Mouse (Mus musculus) lung, embryonic 14.5 days (tissue): ENCODE measurements at regions not wholly inside any gene's neighbourhood (a gene's known extent, or its start where the extent isn't known, plus 50 kb on each side); places are given as distances from the start of the nearest gene placed in this dataset.

ENCODE experiments used
- ATAC-seq: fragments of 200-750 bp; cut with Nextera tagmentation; 2 replicates; pipeline ENCODE4 v1.8.0; 2017; ENCODE audit warnings: mild to moderate bottlenecking, moderate TSS enrichment, moderate library complexity; ENCODE audit not compliant: insufficient read depth
- DNase-seq: peaks from one replicate; pipeline ENCODE4 v3.0.0-alpha.2; 2015
- H3K27ac ChIP-seq: fragments of 300-500 bp; sonication (generic); 2 replicates; pipeline ENCODE4 v1.5.1; 2014; ENCODE audit warnings: low read depth, mild to moderate bottlenecking, moderate library complexity
- H3K27me3 ChIP-seq: fragments of 300-500 bp; sonication (generic); 2 replicates; pipeline ENCODE4 v1.6.1; 2014; ENCODE audit warnings: low read length, control low read depth; ENCODE audit not compliant: insufficient read depth
- H3K36me3 ChIP-seq: fragments of 300-500 bp; sonication (generic); 2 replicates; pipeline ENCODE4 v1.6.1; 2014; ENCODE audit warnings: control low read depth; ENCODE audit not compliant: insufficient read depth
- H3K4me1 ChIP-seq: fragments of 300-500 bp; sonication (generic); 2 replicates; pipeline ENCODE4 v1.6.1; 2014; ENCODE audit warnings: antibody characterized with exemption, control low read depth; ENCODE audit not compliant: insufficient read depth
- H3K4me2 ChIP-seq: fragments of 300-500 bp; sonication (generic); 2 replicates; pipeline ENCODE4 v1.6.1; 2014; ENCODE audit warnings: mild to moderate bottlenecking
- H3K4me3 ChIP-seq: fragments of 300-500 bp; sonication (generic); 2 replicates; pipeline ENCODE4 v1.5.1; 2014; ENCODE audit warnings: low read depth, low read length
- H3K9ac ChIP-seq: fragments of 300-500 bp; sonication (generic); 2 replicates; pipeline ENCODE4 v1.6.1; 2014
- H3K9me3 ChIP-seq: fragments of 300-500 bp; sonication (generic); 2 replicates; pipeline ENCODE4 v1.6.1; 2016; ENCODE audit warnings: low read depth, low read length, control low read depth
- CTCF ChIP-seq: IDR thresholded peaks from 2 replicates; pipeline ENCODE4 v1.5.1; 2016; ENCODE audit warnings: antibody characterized with exemption, low read depth
- WGBS: fragments of 180-500 bp; shearing (Covaris S2); extraction: QIAGEN DNeasy Blood & Tissue Kit; methylation state at CpG from one replicate; pipeline ENCODE4 v1.1.7; 2014; 5-methylcytosine and 5-hydroxymethylcytosine counted together

GRCm38 (mm10) chr4:79224101-79224734, 1012.5 kb upstream of the Ptprd start:
- WGBS: 36% methylated on average over 1 of the region's 1 CpGs

More at GRCm38 (mm10) chr4:79224101-79224734, 1012.5 kb upstream of the Ptprd start:
- no peak for TF ChIP-seq CTCF
- no peak overlapping the region for H3K9ac ChIP-seq
- ATAC-seq (no peak), DNase-seq (no peak)
- no peaks in the 10 kb centered on the region for H3K36me3 ChIP-seq
- H3K27me3 ChIP-seq: no peaks in the 10 kb centered on the region
- H3K4me1 ChIP-seq: no peaks in the 10 kb centered on the region
- no peak overlapping the region for H3K4me3 ChIP-seq
- H3K27ac ChIP-seq: no peak overlapping the region
- no peaks in the 10 kb centered on the region for H3K9me3 ChIP-seq
- H3K4me2 ChIP-seq: no peak overlapping the region
